Mouse (Mus musculus): ENCODE measurements at regions not wholly inside any gene's neighbourhood (a gene's known extent, or its start where the extent isn't known, plus 50 kb on each side); places are given as distances from the start of the nearest gene placed in this dataset.

DNA sequence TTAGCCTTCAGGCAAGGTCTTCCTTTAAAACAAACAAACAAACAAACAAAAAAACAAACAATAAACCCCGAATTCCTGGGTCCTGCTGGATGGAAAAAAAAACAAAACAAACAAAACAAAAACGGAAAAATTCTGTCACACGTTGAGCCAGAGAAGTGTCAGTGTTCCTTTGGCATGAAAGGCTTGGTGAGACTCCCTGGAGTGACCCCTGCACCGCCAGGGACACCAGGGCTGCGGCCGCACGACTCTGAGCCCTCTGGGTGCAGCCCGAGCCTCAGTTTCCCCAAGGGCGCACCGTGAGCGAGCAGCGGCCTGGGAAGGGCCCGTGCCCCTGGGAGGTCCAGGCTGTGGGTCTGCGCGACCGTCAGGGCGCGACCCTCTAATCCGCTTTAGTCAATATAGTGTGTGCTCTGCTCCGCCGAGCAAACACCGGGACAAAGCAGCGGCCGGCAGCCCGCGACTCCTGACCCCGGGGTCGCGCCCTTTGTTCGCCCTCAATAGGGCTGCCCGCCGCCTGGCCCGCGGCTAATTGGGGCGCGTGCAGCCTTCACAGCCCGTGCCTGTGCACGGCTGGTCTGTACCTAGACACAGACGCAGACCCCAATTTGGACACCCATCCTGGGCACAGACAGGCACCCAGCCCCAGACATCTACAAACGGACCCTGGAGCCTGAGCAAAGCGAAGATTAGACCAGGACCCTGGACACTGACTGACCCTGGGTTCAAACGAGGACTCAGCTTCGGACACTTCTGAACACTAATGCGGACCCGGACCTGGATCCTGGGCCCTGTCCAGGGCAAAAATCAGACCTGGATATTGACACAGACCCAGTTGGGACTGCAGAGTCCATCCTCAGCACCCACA lies 74.0 kb upstream of the Ppara start:
- no peak for DNase-seq (ENCODE audit: low spot score in 2 of 2)

DNA sequence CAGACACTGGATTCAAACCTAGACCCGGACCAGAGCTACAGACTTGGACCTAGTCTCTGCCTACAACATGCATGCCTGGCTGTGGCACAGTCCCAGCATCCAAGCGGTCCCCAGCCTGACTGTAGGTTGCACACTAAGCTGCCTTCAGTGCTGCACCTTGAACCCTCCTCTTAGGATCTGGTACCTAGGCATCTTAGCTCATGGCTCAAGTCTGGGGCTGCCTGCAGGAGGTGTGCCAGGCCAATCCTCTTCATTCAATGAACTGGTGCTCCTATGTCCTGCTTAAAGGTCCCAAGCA lies 73.4 kb upstream of the Ppara start:
- DNase-seq (ENCODE audit: low spot score in 2 of 2): no peak

- DNase-seq (ENCODE audit: low spot score in 2 of 2): no peak
These were observed 73.0 kb upstream of the Ppara start for GRCm38 (mm10) chr15:85661771-85662170.

DNA sequence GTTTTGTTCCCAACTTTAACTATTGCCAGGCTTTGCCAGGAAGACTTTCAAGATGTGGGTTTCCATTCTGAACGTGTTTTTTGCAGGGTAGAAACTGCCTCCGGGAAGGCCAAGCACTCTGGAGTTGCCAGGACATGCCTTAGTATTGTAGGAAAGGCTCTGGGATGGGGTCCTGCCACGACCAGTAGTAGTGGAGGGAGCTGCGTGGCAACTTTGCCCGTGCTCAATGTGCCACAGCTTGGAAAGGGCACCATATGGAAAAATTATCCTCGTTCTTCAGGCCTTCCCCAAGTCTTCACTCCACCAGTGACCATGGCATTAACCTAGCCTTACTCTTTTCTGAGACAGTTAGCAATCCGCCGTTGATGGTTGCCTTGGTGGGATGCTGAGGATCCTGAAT lies 72.5 kb upstream of the Ppara start:
- no peak for DNase-seq (ENCODE audit: low spot score in 2 of 2)

DNA sequence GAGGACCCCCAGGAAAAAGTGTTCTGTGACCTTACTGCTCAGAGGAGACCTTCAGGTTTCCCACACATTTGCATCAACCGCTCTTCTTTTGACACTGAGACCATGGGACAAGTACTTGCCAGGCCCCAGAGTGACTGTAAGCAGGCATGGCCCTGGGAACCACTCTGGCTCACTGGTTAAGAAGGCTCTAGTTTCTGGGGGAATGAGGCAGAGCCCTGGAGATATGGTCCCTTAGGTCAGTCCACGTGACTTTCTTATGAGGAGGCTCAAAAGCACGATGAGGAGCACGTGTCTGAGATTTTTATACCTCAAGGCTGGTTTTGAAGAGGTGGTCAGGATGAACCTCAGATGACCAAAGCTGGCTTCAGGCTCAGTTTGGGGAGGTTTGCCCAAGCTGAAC lies 72.1 kb upstream of the Ppara start:
- DNase-seq (ENCODE audit: low spot score in 2 of 2): no peak

DNA sequence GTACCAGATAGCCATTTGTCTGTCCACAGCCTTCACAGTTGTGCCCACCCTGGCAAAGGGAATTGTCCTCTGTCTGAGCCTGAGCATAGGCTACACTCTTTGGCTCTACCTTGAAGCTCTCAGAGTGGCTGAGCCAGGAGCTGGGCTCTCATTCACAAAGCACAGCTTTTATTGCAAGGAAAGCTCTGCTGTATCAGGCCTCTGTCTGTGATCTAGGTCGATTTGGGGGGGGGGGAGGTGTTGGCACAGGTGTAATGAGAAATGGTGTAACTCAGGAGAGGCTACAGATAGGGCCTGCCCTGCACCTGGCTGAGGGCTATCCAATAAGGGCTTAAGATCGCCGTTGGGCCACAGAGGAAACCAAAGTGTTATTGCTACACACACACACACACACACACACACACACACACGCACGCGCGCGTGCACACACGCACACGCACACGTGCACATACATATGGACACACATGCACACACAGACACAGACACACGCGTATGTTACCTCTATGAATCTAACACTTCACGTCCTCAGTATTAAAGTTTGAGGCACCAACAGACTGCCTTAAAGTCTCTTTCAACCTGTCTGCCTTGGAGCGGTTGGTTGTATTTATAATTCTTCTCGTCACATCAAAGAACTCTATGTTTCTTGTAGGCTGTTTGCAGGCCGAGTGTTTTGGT lies 70.9 kb upstream of the Ppara start:
- DNase-seq (ENCODE audit: low spot score in 2 of 2): no peak

GRCm38 (mm10) chr15:85664432-85664828 lies 70.4 kb upstream of the Ppara start:
- DNase-seq (ENCODE audit: low spot score in 2 of 2): no peak

GRCm38 (mm10) chr15:85665181-85665821 lies 69.5 kb upstream of the Ppara start:
- no peak for DNase-seq (ENCODE audit: low spot score in 2 of 2)

- DNase-seq (ENCODE audit: low spot score in 2 of 2): no peak
These were observed 68.3 kb upstream of the Ppara start for GRCm38 (mm10) chr15:85666496-85666895.

DNA sequence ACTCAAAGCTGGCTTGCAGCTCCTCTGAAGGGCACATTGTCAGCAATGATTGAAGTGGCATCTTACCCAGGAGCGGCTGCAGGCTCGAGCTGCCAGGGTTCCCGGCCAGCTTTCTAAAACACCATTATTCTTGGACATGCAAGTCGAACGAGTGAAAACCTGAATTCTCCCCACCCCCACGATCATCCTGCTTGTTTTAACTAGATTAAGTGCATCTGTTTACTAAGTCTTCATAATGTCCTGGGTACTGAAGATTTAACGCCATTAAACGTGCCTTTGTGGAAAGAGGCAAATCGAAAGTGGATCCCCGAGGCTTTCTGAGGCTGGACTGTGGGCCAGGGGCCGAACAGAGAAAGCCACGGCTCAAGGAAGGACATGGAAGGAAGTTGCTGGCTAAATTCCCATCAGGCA lies 67.4 kb upstream of the Ppara start:
- no peak for DNase-seq (ENCODE audit: low spot score in 2 of 2)

- no peak for DNase-seq (ENCODE audit: low spot score in 2 of 2)
These were observed 66.7 kb upstream of the Ppara start for GRCm38 (mm10) chr15:85667906-85668590.

DNA sequence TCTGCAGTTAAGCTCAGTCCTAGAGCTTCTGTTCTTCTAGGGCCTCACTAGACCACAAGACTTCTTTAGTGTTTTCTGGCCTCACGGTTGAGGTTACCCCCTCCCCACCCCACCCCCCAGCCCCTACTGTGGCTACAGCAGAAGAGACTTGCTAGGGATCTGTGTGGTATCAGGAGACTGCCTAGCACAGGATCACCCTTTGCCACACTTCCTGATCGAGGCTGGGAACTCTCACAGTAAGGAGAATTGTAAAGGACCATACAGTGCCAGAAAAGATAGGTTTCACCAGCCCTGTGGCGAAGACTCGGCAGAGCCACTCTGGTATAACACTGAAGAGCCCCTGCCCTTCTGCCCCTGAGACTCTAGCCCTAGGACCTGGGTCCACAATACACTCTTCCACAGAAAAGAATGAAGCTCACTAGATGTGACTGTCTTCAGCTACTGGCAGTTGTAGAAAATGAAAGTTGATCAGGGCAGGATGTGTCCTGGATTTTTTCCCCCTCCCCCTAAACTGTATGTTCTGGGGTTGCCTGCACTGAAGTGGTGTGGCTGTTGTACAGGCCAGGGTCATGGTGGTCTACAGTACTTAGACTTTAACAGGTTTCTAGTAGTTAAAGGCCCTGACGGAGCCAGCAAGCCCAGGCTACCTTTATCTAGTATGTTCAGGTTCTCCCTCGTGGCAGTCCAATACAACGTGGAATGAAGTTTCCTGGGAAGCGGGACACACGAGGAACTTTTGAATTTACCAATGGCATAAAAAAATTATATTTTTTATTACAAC lies 65.7 kb upstream of the Ppara start:
- no peak for DNase-seq (ENCODE audit: low spot score in 2 of 2)

- DNase-seq (ENCODE audit: low spot score in 2 of 2): peak; percentile 70 to 78
These were observed 65.1 kb upstream of the Ppara start for GRCm38 (mm10) chr15:85669652-85670175.

DNA sequence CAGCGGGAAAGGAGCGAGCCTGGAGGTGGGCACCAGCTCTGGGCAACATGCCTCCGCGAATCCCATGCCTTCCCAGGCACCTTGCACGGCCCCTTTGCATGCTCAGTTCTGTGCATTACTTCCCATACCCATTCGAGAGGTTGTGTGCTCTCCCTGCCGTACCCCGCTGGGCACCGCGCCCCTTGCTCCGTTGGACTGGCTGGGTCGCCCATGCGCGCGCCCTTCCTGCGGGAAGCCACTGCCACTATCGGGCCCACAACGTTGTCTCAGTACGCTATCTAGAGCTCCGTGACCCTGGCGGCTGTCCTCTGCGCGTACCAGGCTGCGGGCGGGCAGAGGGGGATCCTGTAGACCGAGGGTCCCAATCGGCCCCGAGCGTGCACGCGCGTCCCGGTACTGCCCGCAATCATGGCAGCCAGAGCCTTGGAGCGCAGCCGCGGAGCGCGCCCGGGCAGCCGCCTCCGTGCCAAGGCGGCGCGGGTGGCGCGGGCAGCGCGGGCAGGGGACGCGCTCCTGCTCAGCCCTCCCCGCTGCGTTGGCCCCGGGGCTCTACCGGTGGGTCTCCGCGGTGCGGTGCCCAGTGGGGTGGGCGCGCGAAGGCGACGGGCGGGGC lies 64.5 kb upstream of the Ppara start:
- DNase-seq (ENCODE audit: low spot score in 2 of 2): no peak

- DNase-seq (ENCODE audit: low spot score in 2 of 2): peak; percentile 85 to 86
These were observed 63.7 kb upstream of the Ppara start for GRCm38 (mm10) chr15:85670789-85671700.

DNA sequence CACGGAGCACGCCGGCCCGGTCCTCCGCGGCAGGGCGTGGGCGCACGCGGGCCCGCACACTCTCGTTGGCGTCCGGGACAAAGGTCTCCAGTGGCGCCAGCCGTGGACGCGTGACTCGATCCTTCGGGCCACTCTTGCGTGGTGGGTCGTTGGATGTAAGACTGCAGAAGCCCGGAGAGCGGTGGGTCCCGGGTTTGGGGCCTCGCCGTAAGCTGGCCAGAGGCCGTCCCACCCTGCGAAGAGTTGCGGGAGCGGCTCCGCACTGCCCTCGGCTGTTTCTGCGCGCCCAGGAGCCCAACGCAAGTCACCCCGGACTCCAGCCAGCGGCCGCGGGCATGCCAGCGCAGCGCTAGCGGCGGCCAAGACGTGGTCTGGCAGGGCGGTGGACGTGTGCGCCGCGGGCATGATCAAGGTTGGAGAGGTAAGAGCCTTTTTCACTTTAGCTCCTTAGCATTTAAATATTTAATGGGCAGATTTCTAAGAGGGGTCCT lies 63.0 kb upstream of the Ppara start:
- DNase-seq (ENCODE audit: low spot score in 2 of 2): no peak

DNA sequence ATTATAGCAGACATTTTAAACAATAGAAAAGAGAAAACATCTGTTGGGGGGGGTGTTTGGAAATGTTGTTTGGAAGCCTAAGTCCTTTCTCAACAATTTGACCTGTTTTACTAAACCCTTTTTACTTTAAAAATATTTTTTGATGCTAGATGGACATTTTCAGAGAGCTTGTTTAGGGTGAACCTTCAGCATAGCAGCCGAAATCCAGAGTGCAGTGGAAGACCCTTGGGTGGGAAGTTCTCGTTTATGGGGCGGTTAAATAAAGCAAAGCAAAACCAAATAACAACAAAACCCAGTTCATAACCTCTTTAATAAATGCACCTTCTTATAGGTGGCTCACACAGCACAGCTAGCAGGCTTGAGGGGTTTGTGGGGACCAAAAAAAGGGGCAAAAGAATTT lies 62.4 kb upstream of the Ppara start:
- DNase-seq (ENCODE audit: low spot score in 2 of 2): no peak

GRCm38 (mm10) chr15:85672931-85673330 lies 61.9 kb upstream of the Ppara start:
- DNase-seq (ENCODE audit: low spot score in 2 of 2): no peak

DNA sequence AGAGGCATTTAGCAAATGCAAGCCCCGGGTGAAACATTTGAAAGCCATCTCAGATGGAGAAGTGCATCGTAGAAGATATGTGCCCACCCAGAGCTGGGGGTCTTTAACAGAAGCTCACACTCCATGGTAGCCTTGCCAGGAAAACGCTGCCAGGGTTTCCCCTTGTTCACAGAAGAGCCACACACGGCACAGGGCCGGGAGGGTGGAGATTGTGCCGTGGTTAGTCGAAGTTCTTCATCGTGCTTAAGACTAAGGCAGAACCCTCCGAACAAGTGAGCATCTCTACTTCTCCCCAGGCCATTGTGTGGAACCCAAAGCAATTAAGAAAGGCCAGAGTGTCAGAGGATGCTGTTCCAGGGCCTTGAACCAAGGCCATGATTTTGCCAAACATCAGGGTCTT lies 61.3 kb upstream of the Ppara start:
- no peak for DNase-seq (ENCODE audit: low spot score in 2 of 2)
